Mouse (Mus musculus): ENCODE data around the gene Il17rd.
A peak's percentile ranks its signal among the peaks of the same experiment; 100 is the strongest.

The Il17rd gene

GRCm38 (mm10) chr14:27038783-27039182, at the start of gene Il17rd:
TSS of gene Il17rd (plus strand) at chr14:27038941.
- peak; percentile 86 for DNase-seq (ENCODE audit: low spot score)

- DNase-seq (ENCODE audit: low spot score) = no peak
These were observed 47.1 kb upstream of the Il17rd start for GRCm38 (mm10) chr14:26991622-26992021.

GRCm38 (mm10) chr14:26993427-26993826, 45.3 kb upstream of the Il17rd start:
- DNase-seq (ENCODE audit: low spot score) = no peak

GRCm38 (mm10) chr14:26994211-26994741, 44.5 kb upstream of the Il17rd start, which contains the start of gene Hesx1:
TSS of gene Hesx1 (plus strand) at chr14:26994416.
- peak; percentile 27 for DNase-seq (ENCODE audit: low spot score)

- DNase-seq (ENCODE audit: low spot score) = no peak
These were observed 42.5 kb upstream of the Il17rd start for GRCm38 (mm10) chr14:26996257-26996656.

- no peak for DNase-seq (ENCODE audit: low spot score)
These were observed 38.4 kb upstream of the Il17rd start for GRCm38 (mm10) chr14:27000386-27000785.

- DNase-seq (ENCODE audit: low spot score) = no peak
These were observed 33.8 kb upstream of the Il17rd start for GRCm38 (mm10) chr14:27004906-27005305.

GRCm38 (mm10) chr14:27005937-27006336, 32.8 kb upstream of the Il17rd start:
- no peak for DNase-seq (ENCODE audit: low spot score)

- no peak for DNase-seq (ENCODE audit: low spot score)
These were observed 27.2 kb upstream of the Il17rd start for GRCm38 (mm10) chr14:27011561-27011960.

- DNase-seq (ENCODE audit: low spot score) = no peak
These were observed 25.1 kb upstream of the Il17rd start for GRCm38 (mm10) chr14:27013658-27014057.

- DNase-seq (ENCODE audit: low spot score) = no peak
These were observed 20.8 kb upstream of the Il17rd start for GRCm38 (mm10) chr14:27017936-27018335.

- DNase-seq (ENCODE audit: low spot score) = no peak
These were observed 18.9 kb upstream of the Il17rd start for GRCm38 (mm10) chr14:27019850-27020249.

- peak; percentile 43 for DNase-seq (ENCODE audit: low spot score)
These were observed 15.9 kb upstream of the Il17rd start for GRCm38 (mm10) chr14:27022876-27023275.

GRCm38 (mm10) chr14:27024664-27025063, 14.1 kb upstream of the Il17rd start:
- DNase-seq (ENCODE audit: low spot score) = no peak

- no peak for DNase-seq (ENCODE audit: low spot score)
These were observed 9.0 kb upstream of the Il17rd start for GRCm38 (mm10) chr14:27029771-27030173.

GRCm38 (mm10) chr14:27031142-27031541, 7.6 kb upstream of the Il17rd start:
- DNase-seq (ENCODE audit: low spot score) = peak; percentile 78

- DNase-seq (ENCODE audit: low spot score) = no peak
These were observed 1.2 kb upstream of the Il17rd start for GRCm38 (mm10) chr14:27037513-27037912.

GRCm38 (mm10) chr14:27039281-27040248, 824 bp downstream of the Il17rd start:
- DNase-seq (ENCODE audit: low spot score) = peak; percentile 39

GRCm38 (mm10) chr14:27040451-27040850, 1.7 kb downstream of the Il17rd start:
- DNase-seq (ENCODE audit: low spot score) = no peak

GRCm38 (mm10) chr14:27042280-27042983, 3.7 kb downstream of the Il17rd start:
- no peak for DNase-seq (ENCODE audit: low spot score)

GRCm38 (mm10) chr14:27043416-27043815, 4.7 kb downstream of the Il17rd start:
- DNase-seq (ENCODE audit: low spot score) = no peak

- DNase-seq (ENCODE audit: low spot score) = no peak
These were observed 5.7 kb downstream of the Il17rd start for GRCm38 (mm10) chr14:27044221-27044966.

Measured in urinary bladder, postnatal 25 days (tissue).